Mouse (Mus musculus) kidney, postnatal 0 days (tissue): ENCODE measurements around the gene Sdf2l1. TPM values are rescaled to one million over a fixed set of nuclear protein-coding genes. Genes with fewer than 3 reads are reported as not detected.
"Not testable (repeated sequence)": the region's sequence is repeated elsewhere in the genome, so short reads cannot be mapped to it uniquely, and the experiment has no call there.

ENCODE experiments used
- ATAC-seq: fragments of 200-750 bp; cut with Nextera tagmentation; replicated peaks from 2 replicates; pipeline ENCODE4 v1.8.0; 2017; ENCODE audit warnings: low read depth, moderate number of reproducible peaks, moderate TSS enrichment, moderate library complexity; ENCODE audit not compliant: low FRiP score
- DNase-seq: peaks from one replicate; pipeline ENCODE4 v3.0.0-alpha.2; 2016; ENCODE audit warnings: low spot score
- H3K27ac ChIP-seq: fragments of 300-500 bp; sonication (generic); 2 replicates; pipeline ENCODE4 v1.5.1; 2014; ENCODE audit warnings: mild to moderate bottlenecking
- H3K27me3 ChIP-seq: fragments of 300-500 bp; sonication (generic); 2 replicates; pipeline ENCODE4 v1.6.1; 2014; ENCODE audit warnings: low read length, mixed read lengths; ENCODE audit not compliant: insufficient read depth
- H3K36me3 ChIP-seq: fragments of 300-500 bp; sonication (generic); 2 replicates; pipeline ENCODE4 v1.6.1; 2014; ENCODE audit warnings: low read length, mixed read lengths; ENCODE audit not compliant: insufficient read depth
- H3K4me1 ChIP-seq: fragments of 300-500 bp; sonication (generic); replicated peaks from 2 replicates; pipeline ENCODE4 v1.6.1; 2014; ENCODE audit warnings: antibody characterized with exemption, low read length, mixed read lengths; ENCODE audit not compliant: insufficient read depth
- H3K4me2 ChIP-seq: fragments of 300-500 bp; sonication (generic); 2 replicates; pipeline ENCODE4 v1.6.1; 2014; ENCODE audit warnings: mild to moderate bottlenecking, low read length, moderate library complexity, mixed read lengths
- H3K4me3 ChIP-seq: fragments of 300-500 bp; sonication (generic); replicated peaks from 2 replicates; pipeline ENCODE4 v1.5.1; 2014; ENCODE audit warnings: low read depth, low read length
- H3K9ac ChIP-seq: fragments of 300-500 bp; sonication (generic); 2 replicates; pipeline ENCODE4 v1.6.1; 2014; ENCODE audit warnings: low read depth, low read length
- H3K9me3 ChIP-seq: fragments of 300-500 bp; sonication (generic); replicated peaks from 2 replicates; pipeline ENCODE4 v1.6.1; 2016; ENCODE audit warnings: low read length, inconsistent platforms, mixed read lengths
- CTCF ChIP-seq: IDR thresholded peaks from 2 replicates; pipeline ENCODE4 v1.5.1; 2016; ENCODE audit warnings: antibody characterized with exemption, low read depth, mild to moderate bottlenecking, moderate library complexity
- WGBS: fragments of 180-500 bp; shearing (Covaris S2); extraction: QIAGEN DNeasy Blood & Tissue Kit; methylation state at CpG from one replicate; pipeline ENCODE4 v1.1.7; 2014; 5-methylcytosine and 5-hydroxymethylcytosine counted together
- polyA plus RNA-seq: library from polyadenylated mRNA; unstranded; fragments of >200 nt; fragmentation: Nextera tagmentation; extraction: Ambion mirVana; gene quantifications from 2 replicates; pipeline ENCODE4 v1.2.1, GENCODE M21; 2015

Gene Sdf2l1
- polyA plus RNA-seq, 1 experiment from 2014 or later, result 46.1 TPM

GRCm38 (mm10) chr16:17167179-17167578, 35.0 kb upstream of the Sdf2l1 start:
- H3K4me1 ChIP-seq, result no peaks in the 10 kb centered on the region
- H3K27ac ChIP-seq, result no peak overlapping the region
- no peak for TF ChIP-seq CTCF
- no peak overlapping the region for H3K9ac ChIP-seq
- no peaks in the 10 kb centered on the region for H3K9me3 ChIP-seq
- peaks cover 11% of the 10 kb centered on the region; the same call in 1 of the 2 replicates for H3K36me3 ChIP-seq
- H3K4me2 ChIP-seq, result no peak overlapping the region
- no peak overlapping the region for H3K4me3 ChIP-seq
- no peak for ATAC-seq
- DNase-seq, result no peak
- H3K27me3 ChIP-seq, result no peaks in the 10 kb centered on the region

- not testable (repeated sequence) for H3K4me2 ChIP-seq, H3K27me3 ChIP-seq, H3K36me3 ChIP-seq, H3K9ac ChIP-seq, H3K4me3 ChIP-seq, ATAC-seq, H3K4me1 ChIP-seq, DNase-seq, H3K27ac ChIP-seq, H3K9me3 ChIP-seq
- WGBS, result 91% methylated on average over 1 of the region's 1 CpGs
Measured at GRCm38 (mm10) chr16:17165478-17165877, 33.3 kb upstream of the Sdf2l1 start.

GRCm38 (mm10) chr16:17154346-17154745, 22.2 kb upstream of the Sdf2l1 start:
- peaks cover 34% of the 10 kb centered on the region for H3K36me3 ChIP-seq
- H3K9ac ChIP-seq, result no peak overlapping the region
- no peak for ATAC-seq
- H3K4me2 ChIP-seq, result no peak overlapping the region
- TF ChIP-seq CTCF, result no peak
- H3K27ac ChIP-seq, result no peak overlapping the region
- H3K4me1 ChIP-seq, result no peaks in the 10 kb centered on the region
- 94% methylated on average over 2 of the region's 2 CpGs for WGBS
- no peaks in the 10 kb centered on the region for H3K27me3 ChIP-seq
- no peak overlapping the region for H3K4me3 ChIP-seq
- no peak for DNase-seq
- H3K9me3 ChIP-seq, result no peaks in the 10 kb centered on the region

GRCm38 (mm10) chr16:17151874-17152273, 19.7 kb upstream of the Sdf2l1 start:
- Histone ChIP-seq H3K9ac (no peak overlapping the region), H3K27me3 (no peaks in the 10 kb centered on the region), H3K4me3 (no peak overlapping the region), H3K36me3 (peaks cover 31% of the 10 kb centered on the region), H3K4me2 (no peak overlapping the region), H3K9me3 (no peaks in the 10 kb centered on the region), H3K4me1 (peaks cover 13% of the 10 kb centered on the region), H3K27ac (no peak overlapping the region)
- DNase-seq (no peak), ATAC-seq (no peak)
- 97% methylated on average over 4 of the region's 4 CpGs for WGBS
- TF ChIP-seq CTCF, result no peak

GRCm38 (mm10) chr16:17150520-17151258, 18.5 kb upstream of the Sdf2l1 start:
- no peak overlapping the region for H3K27ac ChIP-seq
- DNase-seq (no peak), ATAC-seq (no peak)
- no peaks in the 10 kb centered on the region for H3K9me3 ChIP-seq
- H3K36me3 ChIP-seq, result peaks cover 31% of the 10 kb centered on the region
- WGBS, result 75% methylated on average over 7 of the region's 7 CpGs
- no peak overlapping the region for H3K9ac ChIP-seq
- H3K4me1 ChIP-seq, result peaks cover 13% of the 10 kb centered on the region
- no peaks in the 10 kb centered on the region for H3K27me3 ChIP-seq
- no peak overlapping the region for H3K4me2 ChIP-seq
- no peak overlapping the region for H3K4me3 ChIP-seq
- TF ChIP-seq CTCF, result no peak

- Histone ChIP-seq H3K4me1 (peaks cover 13% of the 10 kb centered on the region), H3K9me3 (no peaks in the 10 kb centered on the region), H3K4me3 (peak overlapping the region; percentile 52), H3K36me3 (peaks cover 15% of the 10 kb centered on the region; the same call in 1 of the 2 replicates), H3K27me3 (no peaks in the 10 kb centered on the region), H3K9ac (peak overlapping the region; percentile 41; the same call in 1 of the 2 replicates), H3K4me2 (peak overlapping the region; percentile 98), H3K27ac (no peak overlapping the region)
- peak; percentile 56 for TF ChIP-seq CTCF
- 14% methylated on average over 16 of the region's 16 CpGs for WGBS
- DNase-seq, result peak; percentile 47
- peak; percentile 18; the same call in 1 of the 2 replicates for ATAC-seq
Measured at GRCm38 (mm10) chr16:17148084-17148483, 15.9 kb upstream of the Sdf2l1 start.
